Mouse (Mus musculus) testis, postnatal 10 days (tissue): ENCODE results near the gene Pithd1.

Experiments used
- DNase-seq: peaks from one replicate; pipeline ENCODE4 v3.0.0; 2021; ENCODE audit warnings: low spot score

The Pithd1 gene

DNA sequence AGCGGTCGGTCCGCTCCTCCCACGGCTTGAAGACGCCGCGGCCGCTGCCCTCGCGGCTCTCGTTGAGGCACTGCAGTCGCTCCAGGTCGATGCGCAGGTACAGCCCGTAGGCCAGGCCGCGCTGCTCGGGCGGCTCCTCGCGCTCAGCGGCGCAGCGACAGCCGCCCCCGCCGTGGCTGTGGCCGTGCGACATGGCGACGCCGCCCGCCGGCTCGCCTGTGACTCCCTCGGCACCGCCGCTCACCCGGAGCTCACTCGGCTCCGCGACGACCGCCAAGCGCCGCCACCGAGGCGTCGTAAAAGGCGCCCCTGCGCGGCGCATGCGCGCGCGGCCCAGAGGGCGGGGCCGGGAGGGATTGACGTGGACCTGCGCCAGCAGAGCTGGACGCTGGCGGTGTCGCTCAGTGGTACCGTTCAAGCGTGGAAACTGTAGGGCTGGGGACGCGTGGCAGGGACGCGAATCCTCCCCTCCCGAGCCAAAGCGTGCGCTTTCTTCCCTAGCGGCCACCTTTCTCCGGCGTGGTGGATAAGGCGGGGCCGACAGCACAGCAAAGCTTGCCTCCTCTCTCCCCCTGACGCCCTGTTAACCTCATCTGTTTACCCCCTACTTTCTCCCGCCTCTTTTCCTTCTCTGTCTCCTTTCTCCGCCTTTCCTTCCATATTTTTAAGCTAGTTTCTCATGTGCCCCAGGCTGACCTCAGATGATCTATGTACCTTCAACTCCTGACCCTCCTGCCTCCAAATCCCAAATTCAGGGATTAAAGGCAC lies at the start of gene Pithd1:
Gene Pithd1 (minus strand): TSS at position 322 of the 768 bp plus-strand sequence.
- DNase-seq = peak; percentile 94

DNA sequence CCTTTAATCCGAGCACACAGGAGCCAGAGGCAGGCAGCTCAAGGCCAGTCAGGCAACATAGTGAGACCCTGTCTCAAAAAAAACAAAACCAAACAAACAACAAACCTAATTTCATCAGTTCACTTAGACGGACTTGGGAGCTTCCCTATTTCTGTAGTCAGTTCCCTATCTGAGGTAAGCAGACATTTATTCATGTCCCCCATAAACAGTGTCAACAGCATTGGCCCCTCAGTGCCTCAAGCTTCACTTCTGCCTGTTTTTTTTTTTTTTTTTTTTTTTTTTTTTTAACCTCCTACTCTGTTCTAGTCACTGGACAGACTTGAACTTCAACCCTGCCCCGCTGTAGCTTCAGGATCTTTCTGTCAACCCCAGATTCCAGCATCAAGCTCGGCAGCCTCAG lies 48.0 kb upstream of the Pithd1 start:
- no peak for DNase-seq

DNA sequence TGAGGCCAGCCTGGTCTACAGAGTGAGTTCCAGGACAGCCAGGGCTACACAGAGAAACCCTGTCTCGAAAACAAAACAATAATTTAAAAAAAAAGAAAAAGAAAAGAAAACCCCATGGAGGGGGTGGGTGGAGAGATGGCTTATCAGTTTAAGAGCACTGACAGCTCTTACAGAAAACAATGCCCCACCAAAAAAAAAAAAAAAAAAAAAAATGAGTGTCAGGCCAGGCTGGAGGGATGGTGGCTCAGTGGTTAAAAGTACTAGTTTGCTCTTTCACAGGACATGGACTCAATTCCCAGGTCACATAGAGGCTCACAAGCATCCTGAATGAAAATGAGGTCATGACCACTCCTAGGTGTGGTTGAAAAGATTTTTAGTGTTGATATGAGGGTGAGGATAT lies 46.2 kb upstream of the Pithd1 start:
- no peak for DNase-seq

DNA sequence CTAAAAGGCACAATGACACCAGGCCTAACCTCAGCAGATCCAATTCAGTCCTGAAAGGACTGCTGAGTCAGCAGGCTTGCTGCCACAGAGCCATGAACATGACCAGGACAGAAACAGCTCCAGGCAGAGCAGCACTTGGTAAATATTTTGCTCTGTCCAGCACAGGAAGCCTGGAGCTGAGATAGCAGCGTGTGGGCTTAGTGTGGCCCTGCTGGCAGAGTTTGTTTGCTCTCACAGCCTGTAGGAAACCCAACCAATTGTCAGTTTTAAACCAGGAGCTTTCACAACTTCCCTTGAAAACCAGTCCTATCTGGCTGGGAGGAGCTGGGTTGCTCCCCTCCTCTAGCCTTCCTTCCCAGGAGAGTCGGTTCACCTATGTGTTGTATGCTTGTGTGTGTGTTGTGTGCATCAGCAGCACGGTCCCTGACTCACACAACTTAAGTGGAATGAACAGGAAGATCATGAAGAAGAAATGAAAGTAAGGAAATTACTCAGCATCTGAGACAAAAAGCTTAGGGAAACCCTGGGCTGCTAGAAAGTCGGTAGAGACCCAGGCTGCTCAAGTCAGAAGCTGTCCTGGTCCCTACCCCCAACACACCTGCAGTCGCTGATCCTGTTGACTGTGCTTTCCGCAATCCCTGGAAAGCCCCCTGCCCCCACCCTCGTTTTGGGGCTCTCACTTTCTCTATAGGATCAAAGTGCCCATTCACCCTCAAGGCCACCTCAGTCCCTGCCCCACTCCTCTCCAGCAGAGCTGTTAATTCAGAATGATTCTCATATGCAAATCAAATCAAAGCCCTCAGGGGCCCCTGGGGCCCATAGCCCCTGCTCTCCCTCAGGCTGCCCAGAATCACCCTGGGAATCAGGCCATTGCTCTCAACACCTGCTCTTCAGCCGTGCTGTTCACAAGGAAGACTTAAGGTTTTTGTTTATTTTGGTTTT lies 44.2 kb upstream of the Pithd1 start:
- no peak for DNase-seq

DNA sequence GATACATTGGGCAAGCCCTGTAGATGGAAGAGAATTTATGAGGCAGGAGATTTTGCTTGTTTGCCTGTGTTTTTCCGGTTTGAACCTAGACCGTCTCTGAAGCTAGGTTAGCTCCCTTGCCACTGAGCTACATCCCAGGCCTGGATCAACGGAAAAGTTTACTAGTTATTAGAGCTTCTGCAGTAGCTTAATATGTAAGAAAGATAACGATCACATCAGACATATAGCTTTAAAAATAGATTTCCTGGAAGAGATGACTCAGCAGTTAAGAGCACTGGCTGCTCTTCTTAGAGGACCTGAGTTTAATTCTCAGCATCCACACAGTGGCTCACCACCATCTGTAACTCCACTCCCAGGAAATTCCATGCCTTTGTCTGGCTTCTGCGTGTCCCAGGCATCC lies 41.6 kb upstream of the Pithd1 start:
- DNase-seq = no peak

DNA sequence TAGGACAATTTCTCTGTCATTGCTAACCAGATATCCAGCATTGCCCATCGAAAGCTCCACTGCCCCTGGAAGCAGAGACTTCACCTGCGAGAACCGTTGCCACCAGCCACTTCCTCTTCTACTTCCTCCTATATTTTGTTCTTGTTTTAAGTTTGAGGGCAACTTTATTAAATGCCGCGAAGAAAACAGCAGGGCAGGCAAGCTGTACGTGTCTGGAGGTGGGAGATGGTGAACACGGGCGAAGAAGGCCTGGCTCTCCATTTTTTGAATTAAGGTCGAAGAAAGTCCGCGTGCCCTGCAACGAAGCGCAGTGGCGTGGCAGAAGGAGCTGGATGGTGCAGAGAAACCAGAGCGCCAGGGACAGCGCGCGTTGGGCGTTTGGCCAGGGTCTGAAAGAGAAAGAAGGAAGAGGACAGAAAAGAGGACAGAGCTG lies 41.1 kb upstream of the Pithd1 start:
- DNase-seq = no peak

DNA sequence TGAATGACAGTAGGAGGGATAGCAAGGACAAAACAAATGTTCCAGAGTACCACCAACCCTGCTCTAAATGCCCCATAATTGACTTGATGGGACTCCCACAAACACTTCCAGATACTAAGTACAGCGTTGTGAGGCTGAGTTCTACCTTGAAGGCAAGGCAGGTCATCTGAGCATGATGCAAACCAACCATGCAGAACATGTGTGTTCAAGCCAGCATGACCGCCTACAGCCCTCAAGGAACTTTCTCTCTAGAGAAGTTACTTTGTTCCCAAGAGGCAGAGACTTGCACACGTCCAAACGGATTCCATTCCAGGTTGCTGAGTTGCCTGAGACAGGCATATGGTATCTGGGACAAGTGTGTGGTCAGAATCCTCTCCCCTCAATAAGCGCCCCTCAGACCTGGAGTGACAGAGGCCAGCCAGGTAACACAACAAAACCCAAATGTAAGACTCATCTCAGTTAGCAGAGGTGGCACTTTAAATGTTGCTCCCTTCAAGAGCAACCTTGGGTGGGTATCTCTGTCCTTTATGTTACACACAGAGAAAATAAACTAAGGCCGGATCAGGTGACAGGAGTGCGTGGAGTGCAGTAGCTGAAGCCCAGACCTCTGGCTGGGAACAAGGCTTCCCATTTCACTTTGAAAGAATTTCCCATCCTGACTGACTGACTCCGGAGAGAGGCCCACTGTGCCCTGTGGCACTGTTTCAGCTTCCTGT lies 40.5 kb upstream of the Pithd1 start:
- DNase-seq = no peak

DNA sequence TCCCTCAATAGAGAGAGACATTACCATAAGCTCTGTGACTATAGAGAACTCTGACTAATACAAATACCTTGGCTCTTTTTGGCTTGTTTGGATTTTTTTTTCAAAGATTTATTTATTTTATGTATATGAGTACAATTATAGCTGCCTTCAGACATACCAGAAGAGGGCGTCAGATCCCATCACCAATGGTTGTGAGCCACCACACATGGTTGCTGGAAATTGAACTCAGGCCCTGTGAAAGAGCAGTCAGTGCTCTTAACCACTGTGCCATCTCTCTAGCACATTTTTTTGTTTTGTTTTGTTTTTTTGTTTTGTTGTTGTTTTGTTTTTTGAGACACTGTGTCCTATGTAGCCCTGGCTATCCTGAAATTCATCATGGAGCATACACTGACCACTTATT lies 38.3 kb upstream of the Pithd1 start:
- DNase-seq = no peak

DNA sequence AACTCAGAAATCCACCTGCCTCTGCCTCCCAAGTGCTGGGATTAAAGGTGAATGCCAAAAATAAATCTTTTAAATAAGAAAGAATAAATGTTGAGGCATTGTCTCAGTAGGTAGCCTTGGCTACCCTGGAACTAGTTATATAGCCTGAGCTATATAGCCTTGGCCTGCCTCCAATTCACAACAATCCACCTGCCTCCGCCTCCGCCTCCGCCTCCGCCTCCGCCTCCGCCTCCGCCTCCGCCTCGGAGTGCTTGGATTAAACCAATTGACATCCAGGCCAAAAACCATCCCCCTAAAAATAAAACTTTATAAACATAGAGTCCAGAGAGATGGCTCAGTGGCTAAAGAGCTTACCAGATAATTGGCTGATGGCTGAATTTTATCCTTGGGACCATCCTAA lies 35.9 kb upstream of the Pithd1 start:
- no peak for DNase-seq

DNA sequence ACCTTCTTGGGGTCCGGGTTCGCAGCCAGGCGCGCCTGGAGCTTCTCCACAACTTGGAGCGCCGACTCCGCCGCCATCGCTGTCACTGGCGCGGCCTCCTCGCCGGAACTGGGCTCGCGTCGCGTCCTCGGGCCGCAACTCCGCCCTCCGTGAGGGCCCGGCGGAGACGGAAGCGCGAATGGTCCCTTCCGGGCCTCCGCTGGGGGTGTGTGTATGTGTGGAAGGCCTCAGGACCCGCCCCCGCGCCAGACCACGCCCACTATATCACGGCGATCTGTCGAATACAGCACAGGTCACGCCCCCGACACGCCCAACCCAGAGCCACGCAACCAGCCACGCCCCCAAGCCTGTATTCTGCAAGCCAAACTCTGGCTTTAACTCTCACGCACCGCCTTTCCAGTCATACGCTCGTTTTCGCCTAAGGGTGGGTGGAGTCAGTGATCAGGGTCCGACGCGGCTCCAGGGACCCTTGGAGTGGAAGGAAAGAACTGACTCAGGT lies 34.5 kb upstream of the Pithd1 start, which contains the start of gene Eloa:
Gene Eloa (minus strand): TSS at position 215 of the 499 bp plus-strand sequence.
- peak; percentile 100 for DNase-seq

DNA sequence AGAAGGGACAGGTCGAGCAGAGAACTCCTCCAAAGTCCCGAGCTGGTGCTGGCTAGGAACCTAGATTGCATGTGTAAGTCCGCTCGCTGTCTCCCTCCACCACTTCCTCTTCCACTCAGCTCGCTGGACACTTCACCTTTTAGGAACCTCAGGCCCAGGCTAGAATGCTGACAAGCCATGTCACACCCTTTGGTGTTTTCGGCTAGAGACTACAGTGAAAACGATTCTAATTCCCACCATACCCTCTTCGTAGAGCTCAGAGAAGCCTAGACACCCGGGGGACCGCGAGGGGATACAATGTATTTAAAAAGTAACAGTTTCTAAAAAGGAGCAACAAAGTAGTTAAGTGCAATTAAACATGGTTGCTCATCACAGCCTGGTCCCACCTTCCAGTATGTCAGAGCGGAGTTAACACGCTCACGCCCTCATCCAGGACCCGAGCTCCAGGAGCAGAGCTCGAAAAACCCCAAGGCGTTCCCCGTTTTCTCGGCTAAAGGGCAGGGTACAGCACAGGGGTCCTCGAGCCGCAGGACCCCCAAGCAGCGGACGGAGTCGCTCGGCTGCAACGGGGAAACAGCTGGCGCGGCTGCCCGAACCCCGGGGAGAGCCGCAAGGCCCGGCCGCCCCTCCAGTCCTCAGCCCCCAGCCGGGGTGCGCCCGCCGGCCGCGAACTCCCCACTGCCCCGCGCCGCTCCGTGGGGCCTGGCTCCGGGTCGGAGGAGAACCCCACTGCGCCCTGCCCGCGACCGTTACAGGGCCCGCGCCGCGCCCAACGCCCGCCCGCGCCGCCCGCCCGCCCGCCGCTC lies 33.9 kb upstream of the Pithd1 start:
- DNase-seq = no peak

DNA sequence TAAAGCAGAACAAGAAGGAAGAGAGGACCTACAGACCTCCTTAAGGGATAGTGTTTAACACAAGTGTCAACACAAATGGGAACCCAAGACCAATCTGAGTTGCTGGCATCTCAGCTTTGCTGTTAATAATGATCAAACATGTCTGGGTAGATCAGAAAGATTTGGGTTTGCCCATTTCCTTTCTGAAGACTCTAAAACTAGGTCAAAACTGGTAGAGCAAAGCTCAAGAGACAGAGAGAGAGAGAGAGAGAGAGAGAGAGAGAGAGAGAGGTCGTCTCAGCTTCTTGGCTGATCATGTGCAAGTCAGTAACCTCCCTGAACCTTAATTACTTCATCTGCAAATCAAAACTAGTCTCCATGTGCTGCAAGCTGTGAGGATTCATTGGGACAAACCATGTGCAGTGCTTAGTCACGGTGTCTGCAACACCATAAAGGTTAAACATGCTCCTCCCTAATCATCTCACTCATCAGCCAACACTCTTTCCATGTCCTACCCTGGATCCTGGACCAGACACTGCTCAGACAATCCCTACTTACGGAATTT lies 29.1 kb upstream of the Pithd1 start:
- no peak for DNase-seq

DNA sequence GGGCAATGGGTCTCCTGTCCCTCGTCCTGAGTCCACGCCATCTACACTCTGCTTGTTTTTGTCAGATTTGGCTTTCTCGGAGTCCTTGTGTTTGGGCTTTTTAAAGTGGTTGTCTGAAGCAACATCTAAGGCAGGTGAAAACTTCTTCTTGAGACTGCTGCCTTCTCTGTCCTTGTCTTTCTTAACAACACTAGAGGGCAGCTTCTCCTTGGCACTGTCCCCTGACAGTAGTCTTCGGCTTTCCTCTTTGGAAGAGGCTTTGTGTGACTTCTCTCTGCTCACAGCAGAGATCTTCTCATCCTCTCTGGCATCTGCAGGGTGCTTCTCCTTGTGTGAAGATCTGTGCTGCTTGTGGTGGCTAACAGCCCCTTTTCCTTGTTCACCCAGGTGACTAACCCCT lies 23.5 kb upstream of the Pithd1 start:
- DNase-seq = no peak

DNA sequence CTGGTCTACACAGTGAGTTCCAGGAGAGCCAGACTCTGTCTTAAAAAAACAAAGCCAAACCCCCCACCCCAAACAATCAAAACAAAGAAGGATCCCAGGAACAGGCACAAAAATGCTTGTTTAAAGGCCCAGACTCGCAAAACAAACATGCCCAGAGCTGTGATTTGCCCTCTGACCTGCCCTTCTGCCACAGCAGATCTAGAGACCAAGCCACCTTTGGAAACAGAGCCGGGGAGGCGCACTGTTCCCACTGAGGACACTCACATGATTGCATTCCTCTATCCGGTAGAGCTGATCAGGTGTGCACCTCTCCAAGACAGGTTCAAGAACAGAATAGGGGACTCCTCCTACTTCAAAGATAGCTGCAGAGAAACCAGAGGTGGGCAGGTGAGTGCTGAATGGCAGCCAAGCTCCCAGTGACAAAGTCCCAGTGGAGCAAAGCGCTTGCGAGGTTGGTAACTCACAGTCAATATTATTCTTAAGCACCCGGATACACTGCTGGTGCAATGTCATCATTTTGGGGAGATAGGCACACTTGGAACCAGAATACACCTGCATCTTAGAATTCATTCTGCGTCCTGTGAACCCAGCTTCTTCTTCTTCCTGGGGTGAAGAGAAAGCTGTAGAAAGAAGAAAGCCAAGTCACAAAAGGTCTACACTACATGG lies 21.9 kb upstream of the Pithd1 start:
- DNase-seq = no peak

DNA sequence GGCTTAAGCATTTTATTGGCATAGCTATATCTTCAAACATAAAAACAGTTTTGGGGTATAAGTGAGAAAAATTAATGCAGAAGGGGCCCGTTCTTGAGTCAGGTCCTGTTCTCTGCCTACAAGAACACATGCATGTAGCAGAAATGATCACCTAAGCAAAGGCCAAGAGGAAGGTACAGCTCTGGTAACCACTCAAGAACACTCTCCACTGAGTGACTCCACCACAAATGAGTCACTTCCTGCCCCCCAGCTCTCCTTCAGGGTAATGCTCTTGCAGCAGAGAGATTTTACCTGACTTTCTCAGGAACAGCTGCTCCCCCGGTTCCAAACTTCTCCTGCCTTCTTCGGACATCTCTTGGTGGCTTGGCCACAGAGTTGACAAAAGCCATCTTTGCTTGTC lies 19.8 kb upstream of the Pithd1 start:
- no peak for DNase-seq

DNA sequence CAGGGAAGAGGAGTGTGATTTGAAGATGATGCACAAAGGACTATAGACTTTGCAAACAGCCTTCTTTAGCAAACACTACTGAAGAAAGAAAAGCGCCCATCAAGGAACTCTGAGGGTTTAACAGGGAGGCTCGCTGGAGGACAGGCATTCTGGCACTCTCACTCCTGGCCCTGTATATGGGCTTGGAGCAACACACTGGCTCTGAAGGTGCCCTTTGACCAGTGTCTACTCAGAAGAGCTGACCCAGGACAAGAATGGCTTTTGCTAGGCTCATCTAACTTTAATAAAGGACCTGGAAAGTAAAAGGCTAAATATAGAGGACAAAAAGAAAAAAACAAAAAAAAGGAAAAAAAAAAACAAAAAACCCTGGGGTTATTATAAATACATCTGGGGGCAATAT lies 17.9 kb upstream of the Pithd1 start:
- no peak for DNase-seq

DNA sequence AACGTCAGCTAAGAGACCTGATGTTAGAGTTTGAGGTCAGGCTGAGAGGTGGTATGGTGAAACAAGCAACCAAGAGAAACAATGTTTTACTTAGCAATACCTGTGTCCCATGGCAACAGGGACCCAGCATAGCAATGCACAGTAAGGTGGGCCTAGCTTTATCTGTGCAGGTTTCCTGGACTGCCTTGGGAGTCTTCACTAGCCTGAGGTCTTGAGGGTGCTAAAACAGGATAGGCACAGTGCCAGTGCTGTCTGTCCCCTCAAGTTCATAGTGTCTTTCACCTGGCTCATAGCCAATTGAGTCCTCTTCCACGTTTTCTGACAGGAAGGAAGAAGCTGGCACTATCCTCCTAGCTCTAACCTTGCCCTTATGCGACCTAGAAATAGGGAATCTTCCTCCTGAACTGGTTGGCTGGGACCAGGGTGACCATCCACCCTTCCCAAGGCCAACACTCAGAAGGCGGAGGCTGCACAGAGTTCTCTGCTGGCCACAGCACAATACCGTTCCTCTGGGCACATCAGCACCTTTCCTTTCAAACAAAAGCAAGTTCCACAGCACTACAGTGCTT lies 17.1 kb upstream of the Pithd1 start:
- no peak for DNase-seq

DNA sequence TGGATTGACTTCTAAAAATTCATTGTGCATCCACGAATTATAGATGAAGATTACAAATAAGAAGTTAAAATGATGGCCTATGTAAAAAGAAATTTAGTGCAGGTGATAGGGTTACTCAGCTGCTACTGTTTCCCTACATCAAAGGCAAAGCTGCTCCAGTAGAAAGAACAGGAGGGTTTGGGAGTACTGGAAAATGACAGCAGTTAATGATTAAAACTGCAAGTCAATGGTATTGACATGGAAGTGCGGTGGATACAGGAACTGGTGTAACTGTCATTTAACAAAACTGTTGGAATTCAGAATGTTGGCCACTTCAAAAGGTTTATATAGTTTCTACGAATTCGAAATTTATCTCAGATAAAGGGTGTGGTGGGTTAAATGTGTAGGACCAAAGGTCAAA lies 8.1 kb upstream of the Pithd1 start:
- DNase-seq = no peak

DNA sequence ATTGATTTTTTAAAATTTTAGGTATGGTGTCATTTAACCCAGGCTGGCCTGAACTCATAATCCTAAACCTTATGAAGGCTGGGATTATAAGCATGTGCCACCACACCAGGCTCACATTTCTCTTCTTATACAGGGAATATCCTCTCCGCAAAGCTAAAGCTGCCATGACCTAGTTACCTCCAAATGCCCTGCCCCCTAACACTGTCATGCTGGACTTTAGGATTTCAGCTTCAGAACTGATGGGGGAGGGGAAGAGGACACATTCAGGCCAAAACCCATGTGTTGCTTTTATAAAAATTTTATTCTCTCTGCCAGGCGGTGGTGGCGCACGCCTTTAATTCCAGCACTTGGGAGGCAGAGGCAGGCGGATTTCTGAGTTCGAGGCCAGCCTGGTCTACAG lies 6.9 kb upstream of the Pithd1 start:
- no peak for DNase-seq

DNA sequence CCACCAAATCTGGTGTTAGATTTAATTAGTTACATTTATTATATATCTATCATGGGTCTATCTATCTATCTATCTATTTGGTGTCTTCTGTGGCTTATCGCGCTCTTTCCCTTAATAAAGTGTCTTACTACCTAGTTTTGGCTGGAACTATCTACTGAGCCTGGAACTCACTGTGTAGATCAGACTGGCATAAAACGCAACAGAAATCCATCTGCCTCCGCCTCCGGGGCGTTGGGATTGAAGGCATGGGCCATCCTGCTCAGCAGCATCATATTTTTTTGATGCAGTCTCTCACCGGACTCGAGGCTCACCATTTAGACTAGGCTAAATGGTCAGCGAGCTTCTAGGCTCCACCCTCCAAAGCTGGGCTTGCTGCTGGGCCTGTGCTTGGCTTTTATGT lies 650 bp upstream of the Pithd1 start:
- no peak for DNase-seq
